Mouse (Mus musculus) mammary gland, adult 2 months (tissue): Measurements from ENCODE around the gene Rragb. TPM values are rescaled to one million over a fixed set of nuclear protein-coding genes. Genes with fewer than 3 reads are reported as not detected.

Experiments
- polyA plus RNA-seq: library from polyadenylated mRNA; depleted of rRNA; stranded (reverse); fragments of >200 nt; gene quantifications from 2 replicates; pipeline ENCODE4 v1.2.3, GENCODE M21; 2012; ENCODE audit warnings: low replicate concordance; rRNA removed

Gene Rragb
- 1.2 and 1.5 TPM in 2 replicates for polyA plus RNA-seq

GRCm38 (mm10) chrX:153139734-153140515, at the start of gene Rragb:
Rragb (plus strand) TSS chrX:153139981.

GRCm38 (mm10) chrX:153118486-153118885, 21.3 kb upstream of the Rragb start, which contains the start of gene Foxr2:
Foxr2 (plus strand) TSS chrX:153118786.

Other genes starting within 250 kb of the Rragb start
- gene Usp51, start 133.5 kb upstream of the Rragb start, polyA plus RNA-seq: not detected in 2 replicates
- 3.6 and 5.6 TPM in 2 replicates for gene Mageh1, start 102.4 kb upstream of the Rragb start, polyA plus RNA-seq
- not detected in 2 replicates for gene Foxr2, start 21.2 kb upstream of the Rragb start, polyA plus RNA-seq
- gene Klf8, start 97.5 kb downstream of the Rragb start, polyA plus RNA-seq: 0.66 and 1.0 TPM in 2 replicates